Mouse (Mus musculus): ENCODE data around the gene Zdhhc1.

The Zdhhc1 gene

GRCm38 (mm10) chr8:105496439-105497180 lies at the start of gene Zdhhc1:
Zdhhc1 (minus strand) TSS chr8:105496902.
- peak; percentile 96 for DNase-seq (ENCODE audit: extremely low spot score, low spot score)

- no peak for DNase-seq (ENCODE audit: extremely low spot score, low spot score)
Observed at GRCm38 (mm10) chr8:105545249-105545648, 48.5 kb upstream of the Zdhhc1 start.

- no peak for DNase-seq (ENCODE audit: extremely low spot score, low spot score)
Observed at GRCm38 (mm10) chr8:105544544-105545205, 48.0 kb upstream of the Zdhhc1 start.

- DNase-seq (ENCODE audit: extremely low spot score, low spot score), result no peak
Observed at GRCm38 (mm10) chr8:105543703-105544102, 47.0 kb upstream of the Zdhhc1 start.

GRCm38 (mm10) chr8:105542808-105543207 lies 46.1 kb upstream of the Zdhhc1 start:
- DNase-seq (ENCODE audit: extremely low spot score, low spot score), result no peak

GRCm38 (mm10) chr8:105542032-105542656 lies 45.4 kb upstream of the Zdhhc1 start:
- DNase-seq (ENCODE audit: extremely low spot score, low spot score), result no peak

- no peak for DNase-seq (ENCODE audit: extremely low spot score, low spot score)
Observed at GRCm38 (mm10) chr8:105538940-105539339, 42.2 kb upstream of the Zdhhc1 start.

- DNase-seq (ENCODE audit: extremely low spot score, low spot score), result no peak
Observed at GRCm38 (mm10) chr8:105537011-105537677, 40.4 kb upstream of the Zdhhc1 start.

GRCm38 (mm10) chr8:105536546-105536945 lies 39.8 kb upstream of the Zdhhc1 start:
- no peak for DNase-seq (ENCODE audit: extremely low spot score, low spot score)

GRCm38 (mm10) chr8:105533892-105534329 lies 37.2 kb upstream of the Zdhhc1 start:
- peak; percentile 84 for DNase-seq (ENCODE audit: extremely low spot score, low spot score)

GRCm38 (mm10) chr8:105533439-105533838 lies 36.7 kb upstream of the Zdhhc1 start:
- DNase-seq (ENCODE audit: extremely low spot score, low spot score), result no peak

- no peak for DNase-seq (ENCODE audit: extremely low spot score, low spot score)
Observed at GRCm38 (mm10) chr8:105531774-105532173, 35.1 kb upstream of the Zdhhc1 start.

GRCm38 (mm10) chr8:105529271-105529670 lies 32.6 kb upstream of the Zdhhc1 start:
- DNase-seq (ENCODE audit: extremely low spot score, low spot score), result no peak

- no peak for DNase-seq (ENCODE audit: extremely low spot score, low spot score)
Observed at GRCm38 (mm10) chr8:105528206-105528605, 31.5 kb upstream of the Zdhhc1 start.

GRCm38 (mm10) chr8:105527110-105527509 lies 30.4 kb upstream of the Zdhhc1 start:
- DNase-seq (ENCODE audit: extremely low spot score, low spot score), result no peak

- DNase-seq (ENCODE audit: extremely low spot score, low spot score), result peak; percentile 28
Observed at GRCm38 (mm10) chr8:105522890-105523289, 26.2 kb upstream of the Zdhhc1 start.

- DNase-seq (ENCODE audit: extremely low spot score, low spot score), result no peak
Observed at GRCm38 (mm10) chr8:105521995-105522769, 25.5 kb upstream of the Zdhhc1 start.

- peak; percentile 61 for DNase-seq (ENCODE audit: extremely low spot score, low spot score)
Observed at GRCm38 (mm10) chr8:105521061-105521460, 24.4 kb upstream of the Zdhhc1 start.

- DNase-seq (ENCODE audit: extremely low spot score, low spot score), result peak; percentile 40
Observed at GRCm38 (mm10) chr8:105520521-105520920, 23.8 kb upstream of the Zdhhc1 start.

GRCm38 (mm10) chr8:105519591-105519990 lies 22.9 kb upstream of the Zdhhc1 start:
- DNase-seq (ENCODE audit: extremely low spot score, low spot score), result peak; percentile 59
